Mouse (Mus musculus) 3T3-L1 (cell line): ENCODE measurements around the gene Eps8l2.

Source experiments
- DNase-seq: peaks from one replicate; pipeline ENCODE4 v3.0.0-alpha.2; 2015; ENCODE audit warnings: low read depth, low spot score

Gene Eps8l2

GRCm38 (mm10) chr7:141364349-141365048 lies 25.8 kb downstream of the Eps8l2 start:
- DNase-seq: no peak

- no peak for DNase-seq
Measured at GRCm38 (mm10) chr7:141365049-141365445, 26.4 kb downstream of the Eps8l2 start.

DNA sequence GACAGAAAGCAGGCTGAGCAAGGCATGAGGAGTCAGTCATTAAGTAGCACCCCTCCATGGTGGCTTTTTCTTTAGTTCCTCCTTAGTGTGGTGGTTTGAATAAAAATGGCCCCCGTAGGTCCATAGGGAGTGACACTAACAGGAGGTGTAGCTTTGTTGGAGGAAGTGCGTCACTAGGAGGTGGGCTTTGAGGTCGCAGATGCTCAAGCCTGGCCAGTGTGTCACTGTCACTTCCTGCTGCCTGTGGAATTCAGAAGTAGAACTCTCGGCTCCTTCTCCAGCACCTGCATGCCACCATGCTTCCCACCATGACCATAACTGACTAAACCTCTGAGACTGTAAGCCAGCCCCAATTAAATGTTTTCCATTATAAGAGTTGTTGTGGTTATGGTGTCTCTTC lies 28.7 kb downstream of the Eps8l2 start:
- no peak for DNase-seq

DNA sequence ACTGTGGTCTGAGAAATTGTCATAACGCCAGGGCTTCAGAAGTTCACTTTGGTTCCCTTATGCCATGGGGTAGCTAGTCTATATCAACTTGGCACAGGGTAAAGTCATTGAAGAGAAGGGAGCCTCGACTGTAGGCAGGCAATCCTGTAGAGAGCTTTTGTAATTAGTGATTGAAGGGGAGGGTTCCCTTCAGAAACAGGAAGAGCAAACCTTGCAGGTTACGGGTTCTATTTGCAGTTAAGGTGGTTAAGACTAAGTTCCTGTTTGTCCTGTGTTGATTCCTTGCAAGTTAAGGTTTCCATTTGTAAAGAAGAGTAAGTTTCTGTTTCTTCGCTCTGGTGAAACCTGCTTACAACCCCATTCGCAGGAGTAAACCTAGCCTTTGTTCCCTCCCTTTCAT lies 31.2 kb downstream of the Eps8l2 start:
- DNase-seq: no peak

GRCm38 (mm10) chr7:141371942-141372595 lies 33.4 kb downstream of the Eps8l2 start:
- peak; percentile 92 for DNase-seq

DNA sequence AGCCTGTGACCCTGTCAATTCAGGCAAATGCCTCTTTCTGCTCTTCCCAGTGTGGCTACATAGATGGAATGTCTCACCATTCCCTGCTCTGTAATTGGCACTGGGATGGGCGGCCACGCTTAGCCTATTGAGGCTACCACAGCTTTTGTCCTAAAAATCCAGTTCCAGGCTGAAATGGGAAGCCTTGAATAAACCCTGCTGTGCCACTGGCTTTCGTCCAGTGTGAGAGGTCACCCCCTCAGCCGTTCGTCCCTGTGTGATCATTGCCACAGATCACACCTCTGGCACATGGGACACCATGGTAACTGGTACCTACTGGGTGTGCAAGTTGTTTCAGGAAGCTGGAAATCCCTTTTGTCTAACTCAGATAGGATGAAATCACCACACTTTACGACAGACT lies 34.9 kb downstream of the Eps8l2 start:
- no peak for DNase-seq

- DNase-seq: no peak
Measured at GRCm38 (mm10) chr7:141374399-141374798, 35.7 kb downstream of the Eps8l2 start.

- peak; percentile 51 for DNase-seq
Measured at GRCm38 (mm10) chr7:141379584-141379983, 40.9 kb downstream of the Eps8l2 start.

DNA sequence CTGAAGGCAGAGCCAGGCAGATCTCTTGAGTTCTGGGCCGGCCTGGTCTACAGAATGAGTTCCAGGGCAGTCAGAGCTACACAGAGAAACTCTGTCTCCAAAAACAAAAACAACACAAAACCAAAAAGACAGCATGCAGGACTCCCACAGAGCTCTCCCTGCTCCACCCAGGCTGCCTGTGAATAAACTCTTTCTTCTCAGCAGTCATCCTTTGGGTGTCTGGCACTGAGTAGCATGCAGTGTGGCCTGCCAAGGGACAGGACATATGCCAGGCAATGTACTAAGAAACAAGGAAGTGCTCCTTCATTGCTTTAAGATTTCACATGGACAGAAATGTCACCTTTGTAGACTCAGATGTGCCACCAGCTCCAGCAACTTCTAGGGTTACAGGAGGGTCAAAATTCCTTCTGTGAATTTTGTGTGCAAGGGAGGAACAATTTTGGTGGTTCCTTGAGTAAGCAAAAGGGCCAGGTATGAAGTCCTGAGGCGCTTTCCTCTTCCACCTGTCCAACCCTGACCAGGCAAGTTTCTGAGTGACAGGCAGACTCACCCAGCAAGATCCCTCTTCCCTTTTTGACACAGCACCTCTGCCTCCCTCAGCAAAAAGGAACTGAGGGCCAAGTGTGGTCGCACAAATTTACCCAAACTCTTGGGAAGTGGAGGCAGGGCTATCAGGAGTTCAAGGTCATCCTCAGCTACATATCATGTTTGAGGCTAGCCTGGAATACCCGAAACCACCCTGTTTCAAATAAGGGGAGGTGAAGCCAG lies 42.6 kb downstream of the Eps8l2 start:
- DNase-seq: no peak

DNA sequence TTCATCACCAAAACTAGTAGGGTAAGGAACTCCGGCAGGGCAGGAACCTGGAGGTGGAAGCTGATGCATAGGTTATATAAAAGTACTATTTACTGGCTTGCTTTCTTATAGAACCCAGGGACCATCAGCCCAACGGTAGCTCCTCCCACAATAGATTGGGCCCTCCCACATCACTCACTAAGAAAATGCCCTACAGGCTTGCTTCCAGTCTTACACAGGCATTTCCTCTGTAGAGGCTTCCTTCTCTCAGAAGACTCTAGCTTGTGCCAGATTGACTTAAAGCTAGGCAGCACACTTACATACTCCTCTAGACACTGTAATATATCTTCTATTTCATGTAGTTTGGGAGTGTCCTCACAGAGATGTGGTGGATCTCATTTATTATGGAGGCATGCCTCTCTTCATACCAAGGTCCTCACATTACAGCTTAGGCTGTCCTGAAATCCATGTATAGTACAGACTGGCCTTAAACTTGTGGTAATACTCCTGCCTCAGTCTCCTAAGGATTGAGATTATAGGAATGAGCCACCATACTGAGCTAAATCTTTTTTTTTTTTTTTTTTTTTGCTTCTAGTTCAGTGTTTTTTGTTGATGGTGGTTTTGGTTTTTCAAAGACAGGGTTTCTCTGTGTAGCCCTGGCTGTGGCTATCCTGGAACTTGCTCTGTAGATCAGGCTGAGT lies 49.3 kb downstream of the Eps8l2 start:
- DNase-seq: no peak

GRCm38 (mm10) chr7:141388487-141389109 lies 49.9 kb downstream of the Eps8l2 start:
- no peak for DNase-seq

DNA sequence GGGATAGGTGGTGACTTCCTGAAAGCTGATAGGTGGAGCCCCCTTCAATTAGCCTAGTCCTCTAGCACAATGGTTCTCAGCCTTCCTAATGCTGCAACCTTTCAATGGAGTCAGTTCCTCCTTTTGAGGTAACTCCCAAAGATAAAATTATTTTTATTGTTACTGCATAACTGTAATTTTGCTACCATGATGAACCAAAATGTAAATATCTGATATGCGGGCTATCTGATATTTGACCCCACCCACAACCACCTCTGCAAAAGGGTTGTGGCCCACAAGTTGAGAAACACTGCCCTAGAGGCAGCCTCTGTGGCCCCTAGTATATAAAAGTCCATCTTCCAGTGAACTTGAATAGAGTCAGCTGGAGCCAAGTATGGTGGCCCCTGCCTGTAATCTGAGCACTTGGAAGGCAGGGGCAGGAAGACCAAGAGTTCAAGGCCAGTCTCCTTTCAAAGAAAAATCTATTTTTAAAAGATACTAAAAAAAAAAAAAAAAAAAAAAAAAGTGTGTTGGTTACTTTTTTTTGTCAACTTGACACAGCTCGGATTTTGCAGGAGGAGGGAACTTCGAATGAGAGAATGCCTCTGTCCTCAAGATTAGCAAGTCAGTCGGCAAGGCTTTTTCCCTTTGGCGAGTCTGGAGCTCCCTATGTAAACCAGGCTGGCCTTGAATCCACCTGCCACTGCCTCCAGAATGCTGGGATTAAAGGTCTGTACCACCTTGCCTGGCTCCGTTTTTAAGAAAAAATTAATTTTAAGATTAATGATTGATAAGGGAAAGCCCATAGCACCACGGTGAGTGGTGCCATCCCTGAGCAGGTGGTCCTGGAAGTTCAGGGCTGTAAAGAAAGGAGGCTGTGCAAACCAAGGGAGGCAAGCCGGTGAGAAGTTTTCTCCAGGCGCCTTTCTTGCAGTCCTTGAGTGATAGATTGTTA lies 51.9 kb downstream of the Eps8l2 start:
- no peak for DNase-seq

DNA sequence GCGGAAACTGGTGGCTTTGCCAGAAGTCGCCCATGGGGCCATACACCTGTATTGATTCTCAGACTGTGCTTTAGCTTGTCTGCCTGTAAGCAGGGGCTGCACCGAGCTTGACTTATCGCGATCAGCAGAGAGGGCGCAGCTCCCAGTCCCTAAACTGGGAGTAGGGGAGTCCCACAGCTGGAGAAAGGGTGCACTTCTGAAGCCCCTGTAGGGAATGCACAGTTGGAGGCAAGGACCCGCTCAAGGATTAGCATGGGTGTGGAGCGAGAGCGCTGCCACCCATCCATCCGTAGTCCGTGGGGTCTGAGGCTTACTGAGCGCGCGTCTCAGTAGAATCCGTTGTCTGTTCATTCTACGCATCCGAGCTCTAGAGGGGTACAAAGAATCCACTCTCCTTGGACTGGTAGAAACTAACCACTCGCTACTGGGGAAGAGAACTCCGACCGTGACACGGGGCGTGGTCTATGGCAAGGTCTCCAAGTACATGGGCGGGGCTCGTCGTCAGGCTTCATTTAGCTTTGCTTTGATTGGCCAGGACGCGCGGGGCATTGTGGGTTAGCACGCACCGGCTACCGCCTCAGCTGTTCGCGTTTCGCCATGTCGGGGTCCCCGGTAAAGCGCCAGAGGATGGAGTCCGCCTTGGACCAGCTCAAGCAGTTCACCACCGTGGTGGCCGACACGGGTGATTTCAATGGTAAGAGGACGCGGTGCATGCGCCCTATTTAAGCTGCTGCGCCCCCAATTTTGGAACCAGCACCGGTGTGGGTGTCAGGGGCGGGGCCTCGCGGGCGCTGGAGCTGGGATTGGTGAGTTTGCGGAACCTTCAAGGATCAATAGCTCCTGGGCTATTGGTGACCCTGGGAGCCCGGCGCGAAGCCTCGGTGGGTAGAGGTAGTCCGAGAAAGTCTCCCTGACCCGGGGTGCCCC lies 53.2 kb downstream of the Eps8l2 start, which contains the start of gene Taldo1:
TSS of gene Taldo1 (plus strand) at position 575 of the 927 bp plus-strand sequence.
- DNase-seq: peak; percentile 95

- DNase-seq: no peak
Measured at GRCm38 (mm10) chr7:141392552-141393222, 54.0 kb downstream of the Eps8l2 start.

DNA sequence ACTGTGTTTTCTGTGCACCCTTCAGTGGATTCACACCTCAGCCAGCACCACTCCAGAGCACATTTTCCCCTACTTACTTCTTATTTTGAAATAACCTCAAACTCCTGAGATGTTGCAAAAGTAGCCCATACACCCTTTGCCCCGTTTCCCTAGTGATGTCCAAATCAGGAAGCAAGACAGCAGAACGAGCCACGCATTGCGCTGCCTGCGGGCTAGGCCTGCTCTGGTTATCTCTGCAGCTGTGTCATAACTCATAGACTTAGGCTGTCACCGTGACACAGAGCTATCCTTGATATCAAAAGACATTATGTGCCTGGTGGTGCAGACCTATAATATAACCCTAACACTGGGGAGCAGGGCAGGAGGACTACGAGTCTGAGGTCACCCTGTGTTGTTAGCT lies 55.5 kb downstream of the Eps8l2 start:
- DNase-seq: no peak

DNA sequence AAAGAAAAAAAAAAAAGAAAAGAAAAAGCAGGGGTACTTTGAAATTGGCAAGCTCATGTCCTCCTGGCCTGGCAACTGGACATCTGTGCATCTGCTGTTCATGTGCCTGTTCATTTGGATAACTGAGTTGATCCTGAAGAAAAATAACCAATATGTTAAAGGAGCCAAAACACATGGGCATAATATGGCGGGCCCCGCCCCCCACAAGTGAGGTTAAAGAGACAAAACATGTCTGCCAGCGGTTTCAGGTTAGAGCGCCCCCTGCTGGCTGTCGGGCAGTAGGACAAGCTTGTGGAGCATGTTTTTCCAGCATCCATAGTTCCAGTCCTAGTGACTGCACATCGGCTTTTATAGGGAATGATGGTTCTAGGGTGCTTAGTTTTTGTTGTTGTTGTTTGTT lies 56.1 kb downstream of the Eps8l2 start:
- peak; percentile 78 for DNase-seq

GRCm38 (mm10) chr7:141395348-141395747 lies 56.7 kb downstream of the Eps8l2 start:
- no peak for DNase-seq

DNA sequence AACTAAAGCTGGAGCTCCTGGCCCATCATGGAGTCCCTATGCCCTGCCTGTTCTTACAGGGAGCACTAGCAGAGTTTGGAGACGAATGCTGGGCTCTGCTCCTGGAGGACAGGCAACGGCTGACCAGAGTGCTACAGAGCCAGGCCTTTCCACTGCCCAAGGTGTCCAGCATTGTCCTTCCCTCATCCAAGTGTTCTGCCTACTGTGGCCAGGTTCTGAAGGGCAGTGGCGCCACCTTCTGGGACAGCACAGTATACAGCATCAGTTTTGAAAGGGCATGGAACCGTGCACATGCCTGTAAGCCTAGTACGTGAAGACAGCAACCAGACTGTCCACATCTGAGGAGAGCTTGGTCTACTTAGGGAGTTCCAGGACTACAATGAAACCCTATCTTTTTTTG lies 64.6 kb downstream of the Eps8l2 start:
- DNase-seq: peak; percentile 75

DNA sequence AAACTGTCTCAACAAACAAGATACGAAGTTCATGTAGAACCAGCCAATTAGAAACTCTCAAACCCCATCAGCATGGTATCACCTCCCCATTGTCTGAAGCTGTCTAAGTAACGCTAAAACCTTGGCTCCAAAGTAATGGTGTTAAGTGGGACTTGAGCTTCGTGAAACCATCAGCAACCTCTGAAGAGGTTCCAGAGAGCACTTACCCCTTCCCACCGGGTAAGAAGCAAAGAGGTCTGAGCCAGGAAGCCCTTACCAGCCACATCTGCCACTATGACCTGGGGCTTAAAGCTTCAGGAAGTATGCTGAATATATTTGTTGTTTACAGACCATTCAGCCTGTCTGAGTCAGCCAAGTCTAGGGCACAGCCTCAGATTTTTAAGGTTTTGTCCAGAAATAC lies 66.8 kb downstream of the Eps8l2 start:
- no peak for DNase-seq
